In the genomic region with DNA sequence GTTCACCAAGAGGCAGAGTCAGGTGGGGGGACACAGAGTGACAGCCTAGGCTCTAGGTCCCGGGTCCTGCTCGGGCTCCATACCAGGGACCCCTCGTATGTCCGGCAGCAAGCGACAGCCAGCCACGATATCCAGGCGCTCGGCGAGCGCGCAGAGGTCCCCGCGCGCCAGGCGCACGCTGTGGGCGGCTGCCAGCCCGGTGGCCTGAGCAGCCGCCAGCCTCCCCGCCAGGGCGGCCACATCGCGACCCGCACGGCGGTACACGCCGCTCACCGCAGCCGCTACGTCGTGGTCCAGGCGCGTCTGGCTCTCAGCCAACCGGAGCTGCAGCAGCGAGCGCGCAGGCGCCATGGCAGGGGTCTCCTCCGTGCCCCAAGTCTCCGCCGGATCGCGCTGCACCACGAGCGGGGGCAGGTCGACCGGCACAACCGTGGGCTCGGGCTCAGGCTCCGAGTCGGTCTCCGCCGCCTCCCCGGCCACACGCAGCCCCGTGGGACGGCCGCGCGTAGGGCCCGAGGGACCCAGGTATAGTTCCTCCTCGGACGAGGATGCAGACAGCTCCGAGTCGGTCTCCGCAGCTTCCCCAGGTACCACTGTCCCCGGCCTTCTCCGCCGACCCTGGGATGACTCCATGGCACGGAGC, we compare ENCODE assay signal across 8 mouse cellular contexts. TPM values are rescaled to one million over a fixed set of nuclear protein-coding genes. Genes with fewer than 3 reads are reported as not detected.
DNase-seq lines count a peak whose midpoint lies in the region; ATAC-seq and TF ChIP-seq lines count a peak whose summit lies in the region.

No protein-coding gene starts in this region.

- TF ChIP-seq CTCF in embryonic fibroblast, embryonic 13.5 days (IDR thresholded peaks at IDR 0.05; ENCODE audit: borderline replicate concordance, insufficient read depth, low read length) = no peak

- H3K27me3 ChIP-seq in heart, embryonic 10.5 days (ENCODE audit: insufficient read depth, poor library complexity, severe bottlenecking) = no peaks in the 10 kb centered on the region
- H3K27me3 ChIP-seq in intestine, embryonic 14.5 days (replicated peaks; ENCODE audit: control insufficient read depth, insufficient read depth, low read length) = no peaks in the 10 kb centered on the region

- H3K4me2 ChIP-seq in intestine, embryonic 14.5 days (ENCODE audit: low read length) = peak overlapping the region; percentile 95

- no peak for DNase-seq in heart, embryonic 10.5 days (ENCODE audit: low spot score)
- DNase-seq in heart, adult 8-10 months (ENCODE audit: low spot score) = no peak
- peak; percentile 80 for DNase-seq in ZHBTc4 (ENCODE audit: low read depth, low spot score)
- peak; percentile 75 for DNase-seq in intestine, embryonic 14.5 days (ENCODE audit: low spot score)
- peak; percentile 67 to 68 for DNase-seq in lung, postnatal 4 days
- peak; percentile 38 to 50 for DNase-seq in spleen, adult 18-20 months
- no peak for DNase-seq in gastrocnemius, adult 18-20 months (ENCODE audit: low spot score)

- peak overlapping the region; percentile 86 for H3K9ac ChIP-seq in intestine, embryonic 14.5 days (ENCODE audit: low read length)

- no peak for ATAC-seq in intestine, embryonic 14.5 days (replicated peaks; ENCODE audit: low FRiP score, low TSS enrichment, low read depth)

- H3K9me3 ChIP-seq in heart, embryonic 10.5 days = no peaks in the 10 kb centered on the region
- no peaks in the 10 kb centered on the region for H3K9me3 ChIP-seq in intestine, embryonic 14.5 days (ENCODE audit: control insufficient read depth, low read length)

- under 1% methylated on average over 71 of the region's 71 CpGs for WGBS in heart, embryonic 10.5 days
- WGBS in intestine, embryonic 14.5 days = under 1% methylated on average over 71 of the region's 71 CpGs

- peaks cover 23% of the 10 kb centered on the region for H3K4me1 ChIP-seq in heart, embryonic 10.5 days
- H3K4me1 ChIP-seq in embryonic fibroblast, embryonic 13.5 days (ENCODE audit: control insufficient read depth, insufficient read depth, low read length) = no peaks in the 10 kb centered on the region
- H3K4me1 ChIP-seq in intestine, embryonic 14.5 days (replicated peaks; ENCODE audit: control insufficient read depth, insufficient read depth, low read length) = peaks cover 12% of the 10 kb centered on the region

- peaks cover 5% of the 10 kb centered on the region; the same call in 1 of the 2 replicates for H3K36me3 ChIP-seq in heart, embryonic 10.5 days
- H3K36me3 ChIP-seq in intestine, embryonic 14.5 days (ENCODE audit: control insufficient read depth, insufficient read depth, low read length) = no peaks in the 10 kb centered on the region

- 0 out of 2 replicates have a peak, but pooled peaks have one; percentile 24 for TF ChIP-seq POLR2A in embryonic fibroblast, embryonic 13.5 days (IDR thresholded peaks at IDR 0.05; ENCODE audit: low read depth, low read length)

- peak overlapping the region; percentile 94 for H3K27ac ChIP-seq in heart, embryonic 10.5 days
- no peak overlapping the region for H3K27ac ChIP-seq in embryonic fibroblast, embryonic 13.5 days (ENCODE audit: insufficient read depth, low read length)
- no peak overlapping the region for H3K27ac ChIP-seq in intestine, embryonic 14.5 days (ENCODE audit: low read depth)

- peak overlapping the region; percentile 82 for H3K4me3 ChIP-seq in heart, embryonic 10.5 days
- H3K4me3 ChIP-seq in embryonic fibroblast, embryonic 13.5 days (ENCODE audit: insufficient read depth, low read length) = peak overlapping the region; percentile 68
- peak overlapping the region; percentile 90 for H3K4me3 ChIP-seq in intestine, embryonic 14.5 days (ENCODE audit: low read depth, low read length)

RNA-seq across cellular contexts. Expression of gene Bloc1s3, which starts 1.1 kb away (rescaled TPM):
- 1.5 and 2.0 TPM in 2 replicates for polyA plus RNA-seq in heart, embryonic 10.5 days (2016; fragmentation: Nextera tagmentation; extraction: Ambion mirVana)
- total RNA-seq in heart, adult 8-10 months (2022) = 1 to 10 TPM; 2.2 to 3.1 (median 3.0) TPM
- polyA plus RNA-seq in embryonic fibroblast, embryonic 13.5 days (2011; ENCODE audit: insufficient read length, low read depth, missing spikeins) = 5.9 and 6.1 TPM in 2 replicates
- polyA plus RNA-seq in intestine, embryonic 14.5 days (2014; fragmentation: Nextera tagmentation; extraction: Ambion mirVana) = 0.93 and 1.2 TPM in 2 replicates
- total RNA-seq in gastrocnemius, adult 18-20 months (2021) = 1 to 10 TPM; 1.9 to 2.2 TPM

RNA-seq across cellular contexts. Expression of gene Trappc6a, which starts 1.1 kb away (rescaled TPM):
- 95.3 and 107 TPM in 2 replicates for polyA plus RNA-seq in heart, embryonic 10.5 days (2016; fragmentation: Nextera tagmentation; extraction: Ambion mirVana)
- 10 to 100 TPM; 36.3 to 44.7 (median 37.2) TPM for total RNA-seq in heart, adult 8-10 months (2022)
- 15.2 and 23.4 TPM in 2 replicates for polyA plus RNA-seq in embryonic fibroblast, embryonic 13.5 days (2011; ENCODE audit: insufficient read length, low read depth, missing spikeins)
- polyA plus RNA-seq in intestine, embryonic 14.5 days (2014; fragmentation: Nextera tagmentation; extraction: Ambion mirVana) = 113 TPM in 2 replicates
- 1 to 10 TPM; 9.0 to 9.4 TPM for total RNA-seq in gastrocnemius, adult 18-20 months (2021)

RNA-seq across cellular contexts. Expression of gene Nkpd1, which starts 10.5 kb away (rescaled TPM):
- 0.09 and 0.14 TPM in 2 replicates for polyA plus RNA-seq in heart, embryonic 10.5 days (2016; fragmentation: Nextera tagmentation; extraction: Ambion mirVana)
- not detected for total RNA-seq in heart, adult 8-10 months (2022)
- not detected in 2 replicates for polyA plus RNA-seq in embryonic fibroblast, embryonic 13.5 days (2011; ENCODE audit: insufficient read length, low read depth, missing spikeins)
- polyA plus RNA-seq in intestine, embryonic 14.5 days (2014; fragmentation: Nextera tagmentation; extraction: Ambion mirVana) = 0.09 and 0.27 TPM in 2 replicates
- total RNA-seq in gastrocnemius, adult 18-20 months (2021) = not detected

RNA-seq across cellular contexts. Expression of gene Exoc3l2, which starts 44.0 kb away (rescaled TPM):
- polyA plus RNA-seq in heart, embryonic 10.5 days (2016; fragmentation: Nextera tagmentation; extraction: Ambion mirVana) = 1.8 and 2.5 TPM in 2 replicates
- 1 to 10 TPM in 3 of 4 experiments, under 1 TPM in 1; 0.94 to 1.5 (median 1.1) TPM for total RNA-seq in heart, adult 8-10 months (2022)
- not detected in 2 replicates for polyA plus RNA-seq in embryonic fibroblast, embryonic 13.5 days (2011; ENCODE audit: insufficient read length, low read depth, missing spikeins)
- 0.76 and 0.90 TPM in 2 replicates for polyA plus RNA-seq in intestine, embryonic 14.5 days (2014; fragmentation: Nextera tagmentation; extraction: Ambion mirVana)
- total RNA-seq in gastrocnemius, adult 18-20 months (2021) = 1 to 10 TPM in 1 of 2 experiments, under 1 TPM in 1; 0.57 to 1.5 TPM

RNA-seq across cellular contexts. Expression of gene Mark4, which starts 48.5 kb away (rescaled TPM):
- 7.0 and 8.9 TPM in 2 replicates for polyA plus RNA-seq in heart, embryonic 10.5 days (2016; fragmentation: Nextera tagmentation; extraction: Ambion mirVana)
- total RNA-seq in heart, adult 8-10 months (2022) = 10 to 100 TPM; 22.8 to 26.4 (median 24.3) TPM
- 27.4 and 29.1 TPM in 2 replicates for polyA plus RNA-seq in embryonic fibroblast, embryonic 13.5 days (2011; ENCODE audit: insufficient read length, low read depth, missing spikeins)
- polyA plus RNA-seq in intestine, embryonic 14.5 days (2014; fragmentation: Nextera tagmentation; extraction: Ambion mirVana) = 7.5 and 8.5 TPM in 2 replicates
- total RNA-seq in gastrocnemius, adult 18-20 months (2021) = 10 to 100 TPM; 18.5 to 20.8 TPM

Comparison
In these comparisons a context has a peak if more than half of its experiments do, and no peak if none do; other contexts are left out.
1. DNase-seq: peak in ZHBTc4 (single experiment), intestine, embryonic 14.5 days (single experiment), lung, postnatal 4 days (2 of 2) and spleen, adult 18-20 months (2 of 2); none in heart, embryonic 10.5 days (single experiment), heart, adult 8-10 months (single experiment) and gastrocnemius, adult 18-20 months (single experiment).
2. Peak in every context shown above with its lines, with median percentiles within 50 percentile points of each other: H3K4me3 ChIP-seq.